Mouse (Mus musculus) frontal cortex, postnatal 25 days (tissue): ENCODE data around the gene Chp2.

ENCODE experiments used
- DNase-seq, 2 experiments: peaks; one replicate each; pipeline ENCODE4 v3.0.0; 2022; ENCODE audit warnings: low spot score in 2 of 2

Gene Chp2

DNA sequence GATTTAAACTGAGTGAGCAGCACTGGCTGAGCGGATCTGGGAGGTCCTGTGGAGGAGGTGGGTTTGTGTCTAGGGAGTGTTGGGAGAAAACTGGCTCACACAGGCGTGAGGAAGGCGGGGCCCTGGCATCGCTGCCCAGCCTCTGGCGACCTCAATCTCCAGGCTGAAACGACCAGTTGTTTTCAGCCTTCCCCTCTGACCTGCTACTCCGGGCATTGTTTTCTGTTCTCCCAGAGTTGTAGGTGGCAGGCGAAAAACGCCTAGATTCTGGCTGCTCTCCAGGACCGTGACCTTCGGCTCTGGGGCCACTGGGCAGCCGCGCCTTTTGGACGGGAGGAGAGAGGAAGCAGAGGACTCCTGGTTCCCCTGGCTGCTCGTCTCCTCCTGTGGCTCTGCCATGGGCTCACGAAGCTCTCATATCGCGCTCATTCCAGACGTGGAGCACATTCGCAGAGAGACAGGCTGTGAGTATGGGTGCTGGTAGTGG lies at the start of gene Chp2:
TSS of gene Chp2 (plus strand) at position 182 of the 487 bp plus-strand sequence.
- DNase-seq, result no peak

DNA sequence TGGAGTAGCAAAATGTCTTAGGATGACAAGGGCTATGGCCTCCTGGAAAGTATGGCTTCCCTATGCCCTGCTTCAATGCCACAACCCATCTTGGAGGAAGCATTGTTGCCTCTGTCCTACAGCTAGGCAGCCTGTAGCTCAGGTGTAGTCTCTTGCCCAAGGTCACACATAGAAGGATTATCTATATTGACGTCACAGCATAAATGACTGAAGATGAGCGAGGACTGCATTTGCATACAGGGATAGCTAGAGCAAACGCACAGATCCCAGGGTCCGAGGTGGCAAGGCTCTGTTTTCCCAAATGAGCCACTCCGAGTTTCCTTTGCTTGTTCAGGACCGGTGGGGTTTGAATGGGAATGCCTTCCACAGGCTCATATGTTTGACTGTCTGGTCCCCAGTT lies 48.6 kb upstream of the Chp2 start:
- no peak for DNase-seq

DNA sequence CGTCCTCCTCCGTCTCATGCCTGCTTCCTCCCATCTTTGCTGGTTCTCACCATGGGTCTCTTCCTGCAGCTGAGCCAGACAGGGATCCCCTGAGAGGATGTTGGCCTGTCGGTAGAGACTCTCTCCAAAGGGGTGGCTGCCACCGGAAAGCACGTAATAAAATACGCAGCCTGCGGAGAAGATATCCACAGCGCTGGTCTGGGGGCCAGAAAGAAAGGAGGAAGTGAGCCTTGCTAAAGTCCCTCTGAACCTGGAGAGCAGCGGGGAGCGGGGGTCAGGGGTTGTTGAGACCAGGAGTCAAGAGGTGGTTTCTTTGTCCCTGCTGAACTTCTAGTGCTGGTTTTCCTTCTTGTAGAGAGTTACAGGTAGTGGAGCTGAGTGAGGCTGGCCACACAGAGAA lies 47.7 kb upstream of the Chp2 start:
- no peak for DNase-seq

DNA sequence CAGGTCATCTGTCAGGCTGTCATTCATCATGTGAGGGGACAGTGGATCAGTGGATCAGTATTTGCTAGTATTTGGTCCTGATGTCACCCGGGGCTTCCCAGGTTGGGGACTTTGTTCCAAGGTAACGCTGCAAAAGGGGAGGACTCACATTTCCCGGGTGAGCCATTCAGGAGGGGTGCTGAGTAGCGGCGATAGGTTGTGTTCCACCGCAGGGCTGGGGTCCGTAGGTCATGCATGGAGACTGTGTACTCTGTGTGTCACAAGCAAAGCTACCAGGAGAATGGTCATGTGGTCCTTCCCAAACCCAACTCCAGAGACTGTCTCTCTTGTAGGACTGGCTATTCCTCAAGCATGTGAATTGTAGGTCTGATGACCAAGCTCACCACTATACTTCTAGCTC lies 38.6 kb upstream of the Chp2 start:
- DNase-seq, result no peak

DNA sequence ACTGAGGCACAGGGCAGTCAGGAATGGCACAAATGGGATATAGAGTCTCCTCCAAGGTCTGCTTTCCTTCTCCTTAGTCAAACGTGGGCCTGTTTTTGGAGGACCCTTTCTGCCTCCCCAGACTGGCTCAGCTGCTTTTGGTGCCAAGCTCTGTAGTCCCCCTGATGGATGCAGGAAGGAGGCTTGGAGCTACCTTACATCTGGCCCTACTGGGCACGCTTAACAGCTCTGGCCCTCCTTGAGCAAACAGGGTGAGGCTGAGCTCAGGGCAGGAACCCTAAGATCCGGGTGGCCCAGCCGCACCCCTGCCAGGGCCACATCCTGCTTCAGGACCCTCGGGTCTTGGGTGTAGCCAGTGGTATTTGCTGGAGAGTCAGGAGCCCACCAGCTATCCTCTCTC lies 34.7 kb upstream of the Chp2 start:
- no peak for DNase-seq

DNA sequence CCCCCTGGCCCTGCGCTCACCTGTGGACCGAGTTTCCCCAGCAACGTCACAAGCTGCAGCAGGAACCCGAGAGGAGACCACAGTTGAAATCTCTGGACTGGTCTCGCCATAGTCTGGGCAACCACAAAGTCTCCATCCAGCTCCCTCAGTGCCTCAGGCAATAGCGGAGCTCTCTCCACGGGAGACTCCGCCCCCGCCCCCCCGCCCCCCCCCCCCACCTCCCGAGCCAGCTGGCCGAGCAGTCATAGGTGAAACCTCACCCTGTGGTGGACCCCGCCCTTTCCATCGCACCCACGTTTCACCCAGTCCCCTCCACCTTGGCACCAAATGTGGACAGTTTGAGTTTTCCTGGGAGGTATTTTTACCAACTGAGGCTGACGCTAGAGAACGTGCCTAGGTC lies 33.3 kb upstream of the Chp2 start, which contains the start of gene Ern2:
TSS of gene Ern2 (minus strand) at position 165 of the 400 bp plus-strand sequence.
- no peak for DNase-seq

DNA sequence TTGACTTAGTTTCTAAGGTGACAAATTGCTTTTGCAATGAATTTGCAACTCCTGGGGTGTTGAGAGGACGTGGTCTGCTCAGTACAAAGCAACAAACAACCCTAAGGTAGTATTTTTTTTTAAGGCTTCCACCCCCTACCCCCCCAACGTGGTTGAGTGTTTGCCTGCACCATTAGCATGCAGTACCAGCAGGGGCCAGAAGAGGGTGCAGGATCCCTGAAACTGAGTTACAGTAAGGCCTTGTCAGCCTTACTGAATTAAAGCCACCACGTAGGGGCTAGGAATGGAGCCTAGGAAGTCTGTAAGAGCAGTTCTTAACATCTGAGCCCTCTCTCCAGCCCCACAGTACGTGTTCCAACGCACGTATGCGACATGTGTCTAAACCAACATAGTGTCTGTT lies 29.8 kb upstream of the Chp2 start:
- no peak for DNase-seq

DNA sequence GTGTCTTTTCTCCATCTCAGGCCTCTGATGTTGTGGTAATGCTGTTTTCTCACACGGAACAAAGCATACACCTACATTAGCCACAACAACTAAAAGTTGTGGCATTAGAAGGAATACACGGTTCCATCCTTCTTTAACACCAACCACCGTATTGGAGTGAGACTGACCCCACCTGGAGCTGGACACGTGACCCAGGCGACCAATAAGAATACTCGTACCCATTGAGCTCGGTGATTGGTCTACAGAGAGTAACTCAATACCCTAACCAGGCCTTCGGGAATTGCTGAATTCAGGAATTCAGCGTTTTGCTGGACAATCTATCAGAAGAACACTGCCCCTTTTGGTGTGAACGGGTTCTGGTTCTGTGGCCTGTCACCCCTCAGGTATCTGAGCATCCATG lies 28.2 kb upstream of the Chp2 start:
- no peak for DNase-seq

DNA sequence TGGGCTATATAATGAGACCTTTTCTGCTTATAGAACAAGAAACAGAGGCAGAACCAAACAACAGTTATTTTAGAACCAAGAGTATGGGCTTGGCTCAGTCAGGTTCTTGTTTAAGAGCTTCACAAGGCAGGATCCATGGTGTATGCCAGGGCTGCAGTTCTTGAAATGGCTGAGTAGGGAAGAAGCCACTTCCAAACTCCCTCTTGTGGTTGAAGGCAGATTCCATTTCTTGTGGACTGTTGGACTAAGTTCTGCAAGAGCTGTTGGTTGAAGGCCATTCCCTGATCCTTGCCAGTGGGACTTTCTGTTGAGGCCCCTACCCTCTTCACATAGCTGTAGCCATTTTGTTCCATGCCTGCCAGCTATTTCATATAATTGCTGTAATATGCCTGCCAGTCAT lies 25.4 kb upstream of the Chp2 start:
- DNase-seq, result no peak

DNA sequence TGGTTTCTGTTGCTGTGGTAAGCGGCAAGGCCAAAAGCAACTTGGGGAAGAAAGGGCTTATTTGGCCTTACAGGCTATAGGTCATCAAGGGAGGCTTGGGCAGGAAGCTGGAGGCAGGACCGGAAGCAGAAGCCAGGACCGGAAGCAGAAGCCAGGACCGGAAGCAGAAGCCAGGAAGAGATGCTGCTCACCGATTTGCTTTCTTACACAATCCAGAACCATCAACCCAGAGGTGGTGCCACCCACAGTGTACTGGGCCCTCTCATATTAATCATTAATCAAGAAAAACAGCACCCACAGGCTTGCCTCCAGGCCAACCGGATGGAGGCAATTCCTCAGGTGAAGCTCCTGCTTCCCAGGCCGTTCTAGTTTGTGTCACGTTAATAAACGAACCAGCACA lies 22.5 kb upstream of the Chp2 start:
- DNase-seq, result no peak

DNA sequence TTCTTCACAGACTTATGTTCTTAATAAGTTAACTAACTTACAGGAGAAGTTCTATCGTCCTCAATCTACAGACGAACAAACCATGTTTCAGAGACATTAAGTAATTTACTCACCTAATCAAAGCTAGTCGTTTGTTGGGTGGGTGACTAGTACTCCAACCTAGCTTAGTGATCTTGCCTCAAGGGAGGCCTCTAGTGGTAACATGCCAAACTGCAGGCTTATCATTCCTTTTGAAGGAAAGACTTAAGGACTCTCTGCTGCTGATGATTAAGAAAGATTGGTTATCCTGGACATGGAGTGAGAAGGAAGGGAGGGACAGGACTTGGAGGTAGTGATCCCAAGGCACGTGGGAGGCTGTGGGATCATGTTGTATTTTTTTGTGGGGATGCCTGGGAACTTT lies 22.0 kb upstream of the Chp2 start:
- peak; percentile 14 to 44 for DNase-seq

DNA sequence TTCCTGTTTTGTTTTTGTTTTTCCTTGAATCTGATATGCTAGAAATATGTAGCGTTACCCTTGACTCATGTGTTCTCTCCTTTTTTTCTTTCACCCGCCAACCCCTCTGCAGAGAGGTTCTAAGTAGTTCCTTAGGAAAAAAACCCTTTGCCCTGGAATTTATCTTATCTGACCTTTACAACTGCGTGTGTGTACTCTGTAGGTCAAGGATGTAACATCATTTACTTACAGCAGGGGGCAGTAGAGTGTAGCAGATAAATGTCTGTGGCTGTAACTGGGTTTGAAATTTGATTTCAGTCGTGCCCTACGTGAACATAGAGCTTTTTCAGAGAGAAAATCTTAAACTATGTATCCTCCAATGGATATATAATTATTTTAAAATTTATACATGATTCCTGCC lies 20.0 kb upstream of the Chp2 start:
- peak in 1 of 2 experiments; percentile 9 for DNase-seq

DNA sequence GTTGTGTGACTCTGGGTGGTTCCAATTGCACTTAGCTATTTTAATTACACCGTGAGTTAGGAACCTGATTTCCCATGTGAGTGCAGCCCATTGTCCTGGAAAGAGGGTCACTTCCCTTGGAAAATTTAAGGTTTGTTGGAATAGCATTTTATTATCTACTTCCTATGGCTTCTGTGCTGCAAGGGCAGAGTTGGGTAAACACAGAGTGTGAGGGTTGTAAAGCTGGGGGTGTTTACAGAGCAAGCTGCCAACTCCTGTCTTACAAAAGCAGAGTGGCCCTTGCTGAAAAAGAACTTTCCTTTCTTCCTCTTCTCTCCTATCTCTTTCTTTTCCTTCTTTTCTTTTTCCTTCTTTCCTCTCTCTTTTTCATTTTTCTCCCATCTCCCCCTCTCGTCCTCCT lies 15.4 kb upstream of the Chp2 start:
- no peak for DNase-seq

DNA sequence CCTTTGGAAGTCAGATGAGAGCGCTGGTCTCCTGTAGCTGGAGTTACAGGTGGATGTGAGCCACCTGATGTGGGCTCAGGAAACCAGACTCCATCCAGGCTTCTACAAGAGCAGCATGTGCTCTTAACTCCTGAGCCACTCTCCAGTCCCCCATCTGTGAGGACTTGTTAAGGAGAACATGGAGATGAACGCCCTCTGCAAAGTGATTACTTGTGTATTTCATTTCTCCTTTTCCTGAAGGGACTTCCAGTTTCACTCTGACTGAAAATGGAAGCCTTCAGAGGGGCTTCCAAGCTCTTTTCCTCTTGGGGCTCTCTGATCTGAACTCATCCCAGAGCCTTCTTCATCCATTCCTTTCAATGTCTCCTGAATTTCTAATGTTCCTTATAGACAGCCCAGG lies 13.2 kb upstream of the Chp2 start:
- no peak for DNase-seq

DNA sequence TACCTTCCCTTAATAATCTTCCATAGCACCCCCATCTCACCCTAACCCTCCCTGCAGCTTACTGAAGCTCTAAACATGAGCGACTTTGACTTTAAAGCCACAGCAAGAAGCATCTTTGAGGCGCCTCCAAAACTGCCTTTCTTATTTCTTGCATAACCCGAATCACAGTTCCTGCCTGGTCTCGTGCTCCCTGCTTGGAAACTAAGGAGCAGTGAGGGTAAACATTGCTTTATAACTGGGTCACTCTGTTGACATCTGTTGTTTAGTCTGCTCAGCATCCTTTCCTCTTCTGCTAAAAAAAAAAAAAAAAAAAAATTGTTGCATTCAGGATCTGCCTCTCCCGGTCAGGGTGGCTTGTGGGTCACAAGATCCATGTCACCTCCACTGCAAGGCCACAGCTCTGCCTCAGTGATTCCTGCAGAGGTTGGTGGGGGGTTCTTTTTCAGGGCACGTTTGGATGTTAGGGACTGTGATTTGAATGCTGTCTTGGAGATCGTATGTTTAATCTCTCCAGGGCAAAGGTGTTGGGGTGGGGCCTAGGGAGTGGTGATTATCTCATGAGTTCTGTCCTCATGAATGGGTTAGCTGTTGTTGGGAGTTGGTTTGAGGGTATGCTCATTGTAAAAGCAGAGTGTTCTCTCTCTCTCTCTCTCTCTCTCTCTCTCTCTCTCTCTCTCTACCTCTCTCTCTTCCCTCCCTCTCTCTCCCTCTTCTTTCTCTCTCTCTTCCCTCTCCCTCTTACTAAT lies 10.8 kb upstream of the Chp2 start:
- no peak for DNase-seq

DNA sequence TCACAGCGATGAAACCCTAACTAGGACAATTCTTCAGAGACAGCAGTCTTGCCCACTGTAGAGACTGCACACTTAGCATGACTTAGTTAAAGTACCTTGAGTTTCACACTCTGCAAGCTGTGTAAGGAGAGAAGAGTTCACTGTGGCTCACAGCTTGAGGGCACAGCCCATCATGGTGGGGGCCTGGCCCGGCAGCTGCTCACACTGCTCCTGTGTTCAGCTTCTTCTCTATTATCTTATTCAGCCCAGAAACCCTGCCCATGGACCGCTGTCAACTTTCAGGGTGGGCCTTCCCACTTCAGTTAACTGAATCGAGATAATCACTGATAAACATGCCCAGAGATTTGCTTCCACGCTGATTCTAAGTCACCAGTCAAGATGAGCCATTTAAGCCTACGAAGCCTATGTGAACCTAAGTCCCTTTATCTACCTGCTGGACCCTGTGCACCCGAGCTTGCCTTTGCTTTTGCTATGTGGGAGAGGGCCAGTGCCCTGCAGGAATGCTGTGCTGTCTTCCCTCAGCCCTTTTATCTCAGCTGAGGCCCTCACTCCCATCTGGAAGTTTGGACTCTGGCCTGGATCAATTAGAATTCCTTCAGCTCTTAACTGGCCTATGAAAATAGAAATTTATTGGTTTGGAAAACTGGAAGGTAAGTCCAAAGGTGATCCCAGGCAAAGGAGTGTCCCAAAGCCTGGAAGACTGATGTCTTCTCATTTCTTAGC lies 6.9 kb downstream of the Chp2 start:
- DNase-seq, result no peak

DNA sequence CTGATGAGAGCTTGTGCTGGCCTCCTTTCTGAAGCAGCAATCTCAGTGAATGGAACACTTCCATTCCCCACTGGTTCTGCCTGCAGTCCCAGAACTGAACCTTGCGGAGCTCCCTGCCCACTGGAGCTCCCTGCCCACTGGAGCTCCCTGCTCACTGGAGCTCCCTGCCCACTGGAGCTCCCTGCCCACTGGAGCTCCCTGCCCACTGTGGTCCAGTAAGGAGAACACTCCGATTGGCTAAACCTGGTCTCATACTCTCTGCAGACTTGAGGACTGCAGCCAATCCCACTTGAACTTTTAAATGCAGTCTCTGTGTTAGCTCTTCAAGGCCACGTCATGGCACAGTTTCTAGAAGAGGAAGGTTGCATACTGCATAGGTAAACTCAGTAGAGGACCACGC lies 7.4 kb downstream of the Chp2 start:
- DNase-seq, result no peak

DNA sequence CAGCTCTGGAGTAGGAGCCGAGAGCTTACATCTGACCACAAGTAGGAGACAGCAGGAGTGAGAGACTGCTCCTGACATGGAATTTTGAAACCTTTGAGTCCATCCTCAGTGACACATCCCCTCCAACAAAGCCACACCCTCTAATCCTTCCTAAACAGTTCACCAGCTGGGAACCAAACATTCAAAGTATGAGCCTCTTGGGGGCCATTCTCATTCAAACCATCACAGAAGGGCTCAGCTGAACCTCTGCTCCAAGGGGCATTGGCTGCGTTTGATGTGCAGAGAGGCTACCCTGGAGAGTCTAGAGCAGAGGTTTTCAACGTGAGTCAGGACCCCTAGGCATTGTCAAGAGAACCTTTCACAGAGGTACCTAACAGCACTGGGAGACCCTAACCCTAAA lies 10.0 kb downstream of the Chp2 start:
- DNase-seq, result no peak

DNA sequence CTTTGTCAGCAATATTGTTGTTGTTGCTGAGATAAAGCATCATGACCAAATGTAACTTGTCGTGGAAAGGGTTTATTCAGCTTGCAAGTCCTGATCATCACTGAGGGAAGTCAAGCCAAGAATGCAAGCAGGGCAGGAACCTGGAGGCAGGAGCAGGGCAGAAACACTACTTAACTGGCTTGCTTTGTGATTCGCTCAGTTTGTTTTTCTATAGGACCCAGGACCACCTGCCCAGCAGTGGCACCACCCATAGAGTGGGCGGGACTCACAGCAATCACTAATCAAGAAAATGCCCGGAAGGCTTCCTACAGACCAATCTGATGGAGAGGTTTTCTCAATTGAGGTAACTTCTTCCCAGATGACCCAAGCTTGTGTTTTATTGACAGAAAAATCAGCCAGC lies 10.6 kb downstream of the Chp2 start:
- DNase-seq, result no peak

DNA sequence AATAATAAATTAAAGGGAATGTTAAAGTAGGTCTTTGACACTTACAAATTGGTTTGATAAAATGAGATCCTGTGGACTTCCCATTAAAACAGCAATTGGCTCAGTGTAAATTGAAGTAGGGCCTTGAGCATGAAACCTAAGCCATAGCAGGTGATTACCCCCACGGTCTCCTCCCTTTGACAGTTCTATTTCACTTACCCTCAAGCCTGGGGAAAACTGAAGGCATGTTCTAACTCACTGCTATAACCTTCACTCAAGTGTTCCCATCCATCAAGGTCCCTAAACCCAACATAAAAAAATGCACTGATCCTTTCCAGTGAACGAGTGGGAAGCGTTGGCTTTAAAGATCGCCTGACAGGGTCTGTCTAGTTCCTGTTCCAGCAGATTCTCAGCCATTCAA lies 11.6 kb downstream of the Chp2 start:
- no peak for DNase-seq

DNA sequence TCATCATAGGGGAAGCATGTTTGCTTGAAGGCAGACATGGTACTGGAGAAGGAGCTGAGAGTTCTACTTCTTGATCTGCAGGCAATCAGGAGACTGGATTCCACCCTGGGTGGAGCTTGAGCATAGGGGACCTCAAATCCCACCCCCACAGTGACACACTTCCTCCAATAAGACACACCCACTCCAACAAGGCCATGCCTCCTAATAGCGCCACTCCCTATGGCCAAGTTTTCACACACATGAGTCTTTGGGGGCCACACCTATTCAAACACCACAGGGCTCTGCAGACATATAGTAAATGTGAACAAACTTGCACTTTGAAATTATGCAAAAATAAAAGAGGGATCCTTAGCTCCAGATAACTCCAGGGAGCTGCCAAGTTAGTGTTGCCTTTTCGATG lies 19.6 kb downstream of the Chp2 start:
- DNase-seq, result no peak

DNA sequence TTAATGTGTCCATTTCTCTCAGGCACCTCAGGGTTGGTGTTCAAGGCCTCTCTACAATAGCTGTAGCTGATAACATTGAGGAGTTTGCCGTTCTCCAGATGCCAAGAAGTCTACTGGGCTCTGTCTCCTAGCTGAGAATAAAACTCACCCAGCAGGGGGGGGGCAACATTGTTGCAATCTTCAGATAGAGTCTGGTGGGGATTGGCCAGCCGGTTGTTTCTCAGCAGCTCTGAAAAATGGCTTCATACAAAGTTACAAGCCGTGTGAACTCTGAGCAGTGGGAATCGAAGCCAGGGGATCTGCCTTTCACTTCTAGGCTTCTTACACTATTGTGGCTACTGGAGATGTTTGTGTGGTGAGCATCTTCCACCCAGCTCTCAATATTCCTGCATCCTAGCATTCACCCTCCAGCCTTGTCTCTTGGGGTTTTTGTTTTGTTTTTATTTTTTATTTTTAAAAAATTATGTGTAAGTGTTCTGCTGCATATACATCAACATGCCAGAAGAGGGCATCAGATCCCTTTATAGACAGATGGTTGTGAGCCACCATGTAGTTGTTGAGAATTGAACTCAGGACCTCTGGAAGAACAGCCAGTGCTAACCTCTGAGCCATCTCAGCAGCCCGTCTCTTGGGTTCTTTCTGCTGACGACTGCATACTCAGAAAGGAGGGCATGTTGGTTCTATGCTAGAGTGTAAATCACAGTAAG lies 21.3 kb downstream of the Chp2 start:
- no peak for DNase-seq

DNA sequence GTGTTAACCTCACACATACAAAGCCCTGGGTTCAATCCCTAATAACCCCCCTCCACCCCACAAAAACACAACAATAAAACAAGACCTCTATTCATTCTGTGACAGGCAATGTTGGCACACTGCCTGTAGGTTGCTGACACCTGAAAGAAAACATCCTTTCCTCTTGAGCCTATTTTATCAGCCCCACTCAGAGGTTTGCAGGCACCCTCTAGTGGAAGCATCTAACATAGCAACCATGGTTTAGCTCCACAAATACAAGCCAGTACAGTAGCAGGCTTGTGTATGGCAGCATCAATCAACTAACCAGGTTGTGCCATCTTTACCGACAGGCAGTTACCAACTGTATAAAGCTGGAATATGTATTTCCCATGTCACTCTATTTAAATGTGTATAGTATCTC lies 23.0 kb downstream of the Chp2 start:
- DNase-seq, result peak in 1 of 2 experiments; percentile 29
